Mouse (Mus musculus) cerebellum, adult 2 months (tissue): ENCODE results near the gene Zfp534. TPM values are rescaled to one million over a fixed set of nuclear protein-coding genes. Genes with fewer than 3 reads are reported as not detected.
"Not testable (repeated sequence)": the region's sequence is repeated elsewhere in the genome, so short reads cannot be mapped to it uniquely, and the experiment has no call there.

Source experiments
- DNase-seq, 2 experiments: peaks; one replicate each; pipeline ENCODE4 v3.0.0; 2021
- H3K27ac ChIP-seq: fragments of 200-500 bp; 2 replicates; pipeline ENCODE4 v1.5.1; 2012; ENCODE audit warnings: low read length, control low read depth, inconsistent platforms; ENCODE audit not compliant: insufficient read depth
- H3K27me3 ChIP-seq: fragments of 200-500 bp; 2 replicates; pipeline ENCODE4 v1.6.1; 2012; ENCODE audit warnings: inconsistent platforms, mild to moderate bottlenecking, low read length, moderate library complexity; ENCODE audit not compliant: control insufficient read depth, insufficient read depth
- H3K4me1 ChIP-seq: fragments of 200-500 bp; 2 replicates; pipeline ENCODE4 v1.6.1; 2011; ENCODE audit warnings: low read length; ENCODE audit not compliant: control insufficient read depth, insufficient read depth
- H3K4me3 ChIP-seq: fragments of 200-500 bp; replicated peaks from 2 replicates; pipeline ENCODE3; 2011; ENCODE audit warnings: mild to moderate bottlenecking, low read depth, low read length, control low read depth; ENCODE audit not compliant: insufficient read depth
- WGBS: fragments of 180-500 bp; shearing (Covaris S2); methylation state at CpG from one replicate; pipeline ENCODE4 v1.1.7; 2018; 5-methylcytosine and 5-hydroxymethylcytosine counted together
- polyA plus RNA-seq: library from polyadenylated mRNA; depleted of rRNA; stranded (reverse); fragments of >200 nt; gene quantifications from 2 replicates; pipeline ENCODE4 v1.2.3, GENCODE M21; 2012; rRNA removed

The Zfp534 gene
- not detected in 2 replicates for polyA plus RNA-seq

GRCm38 (mm10) chr4:147702453-147702852, at the start of gene Zfp534:
Zfp534 (minus strand) TSS chr4:147702553.
- WGBS = 89% methylated on average over 3 of the region's 3 CpGs
- not testable (repeated sequence) for H3K4me1 ChIP-seq, DNase-seq, H3K4me3 ChIP-seq, H3K27ac ChIP-seq, H3K27me3 ChIP-seq

- not testable (repeated sequence) for H3K4me1 ChIP-seq, H3K27me3 ChIP-seq, DNase-seq, H3K4me3 ChIP-seq, H3K27ac ChIP-seq
- WGBS = 91% methylated on average over 14 of the region's 15 CpGs
Measured at GRCm38 (mm10) chr4:147746255-147746654, 43.9 kb upstream of the Zfp534 start.

- H3K4me3 ChIP-seq = not testable (repeated sequence)
- WGBS = 30% methylated on average over 63 of the region's 63 CpGs
Measured at GRCm38 (mm10) chr4:147738636-147739369, 36.5 kb upstream of the Zfp534 start.

GRCm38 (mm10) chr4:147655245-147655644, 47.1 kb downstream of the Zfp534 start:
- not testable (repeated sequence) for H3K27ac ChIP-seq, H3K4me1 ChIP-seq, DNase-seq, H3K27me3 ChIP-seq, H3K4me3 ChIP-seq
- WGBS = 86% methylated on average over 5 of the region's 5 CpGs

More at GRCm38 (mm10) chr4:147738636-147739369, 36.5 kb upstream of the Zfp534 start:
- not testable (repeated sequence) for H3K27me3 ChIP-seq, H3K27ac ChIP-seq, DNase-seq, H3K4me1 ChIP-seq

GRCm38 (mm10) chr4:147647407-147647806, 54.9 kb downstream of the Zfp534 start:
- not testable (repeated sequence) for H3K4me3 ChIP-seq, H3K27me3 ChIP-seq, DNase-seq, H3K4me1 ChIP-seq, H3K27ac ChIP-seq
- no CpG with 5 or more reads among the region's 3 CpGs for WGBS

- WGBS = no CpG with 5 or more reads among the region's 6 CpGs
- DNase-seq, H3K4me3 ChIP-seq, H3K27me3 ChIP-seq, H3K27ac ChIP-seq, H3K4me1 ChIP-seq: not testable (repeated sequence)
Measured at GRCm38 (mm10) chr4:147642413-147642812, 59.9 kb downstream of the Zfp534 start, which contains the start of gene Zfp979. Zfp979 (minus strand) TSS chr4:147642513.

- not testable (repeated sequence) for H3K4me1 ChIP-seq, H3K4me3 ChIP-seq, H3K27ac ChIP-seq, H3K27me3 ChIP-seq, DNase-seq
- 44% methylated on average over 2 of the region's 3 CpGs for WGBS
Measured at GRCm38 (mm10) chr4:147641932-147642331, 60.4 kb downstream of the Zfp534 start.

GRCm38 (mm10) chr4:147633818-147634262, 68.5 kb downstream of the Zfp534 start:
- DNase-seq, H3K4me3 ChIP-seq, H3K27ac ChIP-seq, H3K4me1 ChIP-seq, H3K27me3 ChIP-seq: not testable (repeated sequence)
- WGBS = no CpG with 5 or more reads among the region's 2 CpGs

Other genes with a start within 250 kb of the Zfp534 start
- gene Zfp982, start 210.1 kb downstream of the Zfp534 start, polyA plus RNA-seq = 2.2 and 3.0 TPM in 2 replicates
- 0.47 and 0.51 TPM in 2 replicates for gene Gm16503, start 162.3 kb downstream of the Zfp534 start, polyA plus RNA-seq
- gene Zfp985, start 149.3 kb downstream of the Zfp534 start, polyA plus RNA-seq = 0.03 and 0.08 TPM in 2 replicates
- gene Zfp979, start 60.0 kb downstream of the Zfp534 start, polyA plus RNA-seq = 1.9 and 2.2 TPM in 2 replicates
- 3.2 and 3.5 TPM in 2 replicates for gene Zfp984, start 107.2 kb upstream of the Zfp534 start, polyA plus RNA-seq
- 11.2 and 11.3 TPM in 2 replicates for gene Zfp933, start 145.8 kb upstream of the Zfp534 start, polyA plus RNA-seq
- 58.6 and 59.9 TPM in 2 replicates for gene Miip, start 166.3 kb upstream of the Zfp534 start, polyA plus RNA-seq
- 8.6 and 8.7 TPM in 2 replicates for gene Fv1, start 166.4 kb upstream of the Zfp534 start, polyA plus RNA-seq
- gene Mfn2, start 202.2 kb upstream of the Zfp534 start, polyA plus RNA-seq = 112 and 113 TPM in 2 replicates
- 33.0 and 36.0 TPM in 2 replicates for gene Plod1, start 234.2 kb upstream of the Zfp534 start, polyA plus RNA-seq
- 34.1 and 34.5 TPM in 2 replicates for gene 2510039O18Rik, start 238.3 kb upstream of the Zfp534 start, polyA plus RNA-seq